Mouse (Mus musculus) lung, embryonic 15.5 days (tissue): ENCODE data around the gene Cbln3. TPM values are rescaled to one million over a fixed set of nuclear protein-coding genes. Genes with fewer than 3 reads are reported as not detected.

Experiments used
- ATAC-seq: fragments of 200-750 bp; cut with Nextera tagmentation; 2 replicates; pipeline ENCODE4 v1.8.0; 2017; ENCODE audit warnings: moderate number of reproducible peaks, borderline replicate concordance; ENCODE audit not compliant: low FRiP score, low TSS enrichment; ENCODE audit errors: extremely low read depth
- H3K27ac ChIP-seq: fragments of 300-500 bp; sonication (generic); 2 replicates; pipeline ENCODE4 v1.5.1; 2015; ENCODE audit warnings: moderate library complexity, mild to moderate bottlenecking, inconsistent platforms
- H3K27me3 ChIP-seq: fragments of 300-500 bp; sonication (generic); 2 replicates; pipeline ENCODE4 v1.6.1; 2015; ENCODE audit warnings: inconsistent platforms
- H3K36me3 ChIP-seq: fragments of 300-500 bp; sonication (generic); 2 replicates; pipeline ENCODE4 v1.6.1; 2015; ENCODE audit warnings: inconsistent platforms
- H3K4me1 ChIP-seq: fragments of 300-500 bp; sonication (generic); 2 replicates; pipeline ENCODE4 v1.6.1; 2015; ENCODE audit warnings: inconsistent platforms
- H3K4me2 ChIP-seq: fragments of 300-500 bp; sonication (generic); 2 replicates; pipeline ENCODE4 v1.6.1; 2015; ENCODE audit warnings: inconsistent platforms, mild to moderate bottlenecking, moderate library complexity
- H3K4me3 ChIP-seq: fragments of 300-500 bp; sonication (generic); 2 replicates; pipeline ENCODE4 v1.5.1; 2015; ENCODE audit warnings: mild to moderate bottlenecking, inconsistent platforms
- H3K9ac ChIP-seq: fragments of 300-500 bp; sonication (generic); 2 replicates; pipeline ENCODE4 v1.6.1; 2015; ENCODE audit warnings: inconsistent platforms
- H3K9me3 ChIP-seq: fragments of 300-500 bp; sonication (generic); 2 replicates; pipeline ENCODE4 v1.6.1; 2016; ENCODE audit warnings: inconsistent platforms
- WGBS: fragments of 180-500 bp; shearing (Covaris S2); methylation state at CpG from one replicate; pipeline ENCODE4 v1.1.7; 2015; 5-methylcytosine and 5-hydroxymethylcytosine counted together
- polyA plus RNA-seq: library from polyadenylated mRNA; unstranded; fragments of >200 nt; fragmentation: Nextera tagmentation; extraction: Ambion mirVana; gene quantifications from 2 replicates; pipeline ENCODE4 v1.2.1, GENCODE M21; 2015

Cbln3 gene
- polyA plus RNA-seq, 1 experiment from 2014 or later: 1.2 TPM

DNA sequence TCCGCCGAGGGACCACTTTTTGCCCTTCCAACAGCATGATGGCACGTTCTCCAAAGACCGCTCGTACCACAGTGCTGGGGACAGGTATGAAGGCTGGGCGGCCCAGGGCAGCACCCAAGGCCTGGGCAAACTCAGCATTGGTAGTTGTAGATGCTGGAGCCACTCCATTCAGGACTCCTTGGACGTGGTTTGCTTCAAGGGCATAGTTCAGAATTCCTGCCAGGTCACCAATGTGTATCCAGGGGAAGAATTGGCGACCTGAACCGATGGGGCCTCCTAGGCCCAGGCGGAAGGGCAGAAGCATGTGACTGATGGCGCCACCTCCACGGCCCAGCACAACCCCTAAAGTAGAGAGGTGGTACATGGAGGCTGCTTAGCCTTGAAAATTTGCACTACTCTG, 13.5 kb upstream of the Cbln3 start:
- no peak overlapping the region for H3K27ac ChIP-seq
- H3K9ac ChIP-seq: no peak overlapping the region
- H3K27me3 ChIP-seq: no peaks in the 10 kb centered on the region
- H3K9me3 ChIP-seq: no peaks in the 10 kb centered on the region
- H3K4me3 ChIP-seq: no peak overlapping the region
- peaks cover 23% of the 10 kb centered on the region for H3K4me1 ChIP-seq
- no peak for ATAC-seq
- H3K36me3 ChIP-seq: peaks cover 48% of the 10 kb centered on the region
- H3K4me2 ChIP-seq: no peak overlapping the region
- WGBS: 91% methylated on average over 12 of the region's 12 CpGs

GRCm38 (mm10) chr14:55886571-55887382, 2.6 kb upstream of the Cbln3 start:
- WGBS: 67% methylated on average over 24 of the region's 24 CpGs
- 0 out of 2 replicates have a peak overlapping the region, but pooled peaks have one; percentile 97 for H3K27ac ChIP-seq
- H3K9me3 ChIP-seq: no peaks in the 10 kb centered on the region
- peaks cover 42% of the 10 kb centered on the region for H3K4me1 ChIP-seq
- no peaks in the 10 kb centered on the region for H3K27me3 ChIP-seq
- peaks cover 52% of the 10 kb centered on the region for H3K36me3 ChIP-seq
- H3K4me2 ChIP-seq: peak overlapping the region; percentile 79
- no peak overlapping the region; the same call in 1 of the 2 replicates for H3K9ac ChIP-seq
- H3K4me3 ChIP-seq: peak overlapping the region; percentile 61; the same call in 1 of the 2 replicates
- ATAC-seq: no peak

- ATAC-seq: no peak
- Histone ChIP-seq H3K4me1 (peaks cover 42% of the 10 kb centered on the region), H3K9ac (peak overlapping the region; percentile 68), H3K27ac (peak overlapping the region; percentile 97), H3K4me3 (peak overlapping the region; percentile 61), H3K27me3 (no peaks in the 10 kb centered on the region), H3K9me3 (no peaks in the 10 kb centered on the region), H3K4me2 (peak overlapping the region; percentile 79), H3K36me3 (peaks cover 43% of the 10 kb centered on the region)
- WGBS: 3% methylated on average over 16 of the region's 16 CpGs
Observed at GRCm38 (mm10) chr14:55885791-55886271, 1.6 kb upstream of the Cbln3 start.

- H3K4me3 ChIP-seq: peak overlapping the region; percentile 61
- peak overlapping the region; percentile 97 for H3K27ac ChIP-seq
- H3K4me2 ChIP-seq: peak overlapping the region; percentile 79
- no peaks in the 10 kb centered on the region for H3K9me3 ChIP-seq
- ATAC-seq: peak; percentile 67; the same call in 1 of the 2 replicates
- no peaks in the 10 kb centered on the region for H3K27me3 ChIP-seq
- H3K36me3 ChIP-seq: peaks cover 37% of the 10 kb centered on the region
- WGBS: 2% methylated on average over 21 of the region's 30 CpGs
- peaks cover 42% of the 10 kb centered on the region for H3K4me1 ChIP-seq
- H3K9ac ChIP-seq: peak overlapping the region; percentile 68
Observed at GRCm38 (mm10) chr14:55885114-55885790, 1.1 kb upstream of the Cbln3 start.

- WGBS: 0% methylated on average over 30 of the region's 30 CpGs
Observed at GRCm38 (mm10) chr14:55884713-55885113, 521 bp upstream of the Cbln3 start, which contains the start of gene Khnyn. Khnyn (plus strand) TSS chr14:55884947.

GRCm38 (mm10) chr14:55883663-55884062, 529 bp downstream of the Cbln3 start:
- Histone ChIP-seq H3K27me3 (no peaks in the 10 kb centered on the region), H3K36me3 (peaks cover 23% of the 10 kb centered on the region), H3K9ac (0 out of 2 replicates have a peak overlapping the region, but pooled peaks have one; percentile 68), H3K4me1 (peaks cover 46% of the 10 kb centered on the region), H3K27ac (peak overlapping the region; percentile 97), H3K4me3 (no peak overlapping the region), H3K9me3 (no peaks in the 10 kb centered on the region), H3K4me2 (0 out of 2 replicates have a peak overlapping the region, but pooled peaks have one; percentile 79)
- WGBS: 86% methylated on average over 12 of the region's 12 CpGs
- ATAC-seq: no peak

More at GRCm38 (mm10) chr14:55884713-55885113, 521 bp upstream of the Cbln3 start, which contains the start of gene Khnyn:
- Histone ChIP-seq H3K36me3 (peaks cover 33% of the 10 kb centered on the region), H3K4me2 (peak within 1 kb of the TSS; percentile 79), H3K27me3 (no peaks in the 10 kb centered on the region), H3K4me3 (peak within 1 kb of the TSS; percentile 61), H3K27ac (peak within 1 kb of the TSS; percentile 97), H3K9ac (peak within 1 kb of the TSS; percentile 68), H3K9me3 (no peaks in the 10 kb centered on the region), H3K4me1 (peaks cover 42% of the 10 kb centered on the region)
- ATAC-seq: peak; percentile 97

- Histone ChIP-seq H3K4me2 (no peak overlapping the region), H3K36me3 (peaks cover 18% of the 10 kb centered on the region), H3K9ac (no peak overlapping the region), H3K4me1 (peaks cover 51% of the 10 kb centered on the region), H3K9me3 (no peaks in the 10 kb centered on the region), H3K27ac (0 out of 2 replicates have a peak overlapping the region, but pooled peaks have one; percentile 97), H3K27me3 (no peaks in the 10 kb centered on the region), H3K4me3 (no peak overlapping the region)
- 92% methylated on average over 13 of the region's 13 CpGs for WGBS
- no peak for ATAC-seq
Observed at GRCm38 (mm10) chr14:55883149-55883661, 987 bp downstream of the Cbln3 start.

- no peak overlapping the region for H3K27ac ChIP-seq
- H3K4me2 ChIP-seq: no peak overlapping the region
- H3K4me1 ChIP-seq: peaks cover 58% of the 10 kb centered on the region
- no peaks in the 10 kb centered on the region for H3K9me3 ChIP-seq
- H3K36me3 ChIP-seq: peaks cover 8% of the 10 kb centered on the region
- H3K4me3 ChIP-seq: no peak overlapping the region
- no peaks in the 10 kb centered on the region for H3K27me3 ChIP-seq
- 45% methylated on average over 6 of the region's 6 CpGs for WGBS
- ATAC-seq: no peak
- no peak overlapping the region for H3K9ac ChIP-seq
Observed at GRCm38 (mm10) chr14:55882171-55882641, 2.0 kb downstream of the Cbln3 start.

- H3K27ac ChIP-seq: no peak overlapping the region
- H3K4me1 ChIP-seq: peaks cover 49% of the 10 kb centered on the region
- no peaks in the 10 kb centered on the region for H3K36me3 ChIP-seq
- 57% methylated on average over 8 of the region's 8 CpGs for WGBS
- no peaks in the 10 kb centered on the region for H3K27me3 ChIP-seq
- H3K9me3 ChIP-seq: no peaks in the 10 kb centered on the region
- no peak overlapping the region for H3K4me3 ChIP-seq
- H3K4me2 ChIP-seq: no peak overlapping the region
- ATAC-seq: no peak
- no peak overlapping the region for H3K9ac ChIP-seq
Observed at GRCm38 (mm10) chr14:55880982-55881381, 3.2 kb downstream of the Cbln3 start.

DNA sequence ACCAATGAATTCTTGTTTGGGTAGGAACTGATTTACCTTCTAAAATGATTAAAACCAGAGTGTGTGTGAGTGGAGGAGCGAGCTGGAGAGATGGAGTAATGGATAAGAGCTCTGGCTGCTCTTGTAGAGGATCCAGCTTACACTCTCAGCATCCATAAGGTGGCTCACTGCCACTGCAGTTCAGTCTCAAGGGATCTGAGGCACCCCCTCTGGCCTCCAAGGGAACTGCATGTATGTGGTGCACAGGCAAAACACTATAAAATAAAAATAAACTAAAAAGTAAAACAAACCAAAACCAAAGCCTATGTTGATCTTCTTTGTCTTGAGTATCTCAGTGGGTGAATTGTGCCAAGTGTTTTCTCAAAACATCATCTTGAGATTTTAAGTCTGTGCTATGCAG, 4.6 kb downstream of the Cbln3 start:
- no peak for ATAC-seq
- Histone ChIP-seq H3K4me1 (peaks cover 43% of the 10 kb centered on the region), H3K9me3 (no peaks in the 10 kb centered on the region), H3K36me3 (no peaks in the 10 kb centered on the region), H3K27me3 (no peaks in the 10 kb centered on the region), H3K27ac (no peak overlapping the region), H3K9ac (no peak overlapping the region), H3K4me2 (no peak overlapping the region), H3K4me3 (no peak overlapping the region)
- WGBS: 23% methylated on average over 1 of the region's 1 CpGs

DNA sequence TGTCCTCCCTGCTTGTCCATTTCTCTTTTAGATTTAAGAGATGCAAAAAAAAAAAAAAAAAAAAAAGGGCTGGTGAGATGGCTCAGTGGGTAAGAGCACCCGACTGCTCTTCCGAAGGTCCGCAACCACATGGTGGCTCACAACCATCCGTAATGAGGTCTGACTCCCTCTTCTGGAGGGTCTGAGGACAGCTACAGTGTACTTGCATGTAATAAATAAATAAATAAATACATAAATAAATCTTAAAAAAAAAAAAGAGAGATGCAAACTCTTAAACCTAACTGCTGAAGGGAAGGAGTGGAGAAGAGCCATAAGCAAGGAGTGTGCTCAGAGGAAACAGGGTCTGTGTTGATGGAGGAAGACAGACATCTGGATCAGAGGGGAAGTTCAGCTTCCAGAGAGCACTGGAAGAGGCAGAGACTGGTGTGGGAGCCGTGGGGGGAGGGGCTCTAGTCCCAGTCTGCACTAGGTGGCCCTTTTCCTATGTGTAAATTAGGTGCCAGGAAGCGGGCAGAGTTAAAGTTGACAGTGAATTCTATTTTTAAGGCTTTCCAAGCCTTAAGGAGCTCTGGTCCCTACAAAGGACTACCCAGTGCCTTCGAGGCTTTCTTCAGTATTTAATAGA, 5.8 kb downstream of the Cbln3 start:
- no peak overlapping the region for H3K9ac ChIP-seq
- 10% methylated on average over 7 of the region's 7 CpGs for WGBS
- H3K4me3 ChIP-seq: no peak overlapping the region
- no peaks in the 10 kb centered on the region for H3K27me3 ChIP-seq
- H3K27ac ChIP-seq: peak overlapping the region; percentile 63; the same call in 1 of the 2 replicates
- no peaks in the 10 kb centered on the region for H3K36me3 ChIP-seq
- H3K4me2 ChIP-seq: peak overlapping the region; percentile 49
- no peaks in the 10 kb centered on the region for H3K9me3 ChIP-seq
- ATAC-seq: no peak; the same call in 1 of the 2 replicates
- H3K4me1 ChIP-seq: peaks cover 41% of the 10 kb centered on the region
